Mouse (Mus musculus) intestine, embryonic 14.5 days (tissue): ENCODE measurements around the gene Tcaim. TPM values are rescaled to one million over a fixed set of nuclear protein-coding genes. Genes with fewer than 3 reads are reported as not detected.

ENCODE experiments used
- ATAC-seq: fragments of 200-750 bp; cut with Nextera tagmentation; replicated peaks from 2 replicates; pipeline ENCODE4 v1.8.0; 2017; ENCODE audit warnings: low read depth, moderate number of reproducible peaks, moderate TSS enrichment, moderate library complexity; ENCODE audit not compliant: low FRiP score, low TSS enrichment
- DNase-seq: peaks from one replicate; pipeline ENCODE4 v3.0.0-alpha.2; 2018; ENCODE audit warnings: low spot score
- H3K27ac ChIP-seq: fragments of 300-500 bp; sonication (generic); 2 replicates; pipeline ENCODE4 v1.5.1; 2014; ENCODE audit warnings: low read depth, mild to moderate bottlenecking, control low read depth
- H3K27me3 ChIP-seq: fragments of 300-500 bp; sonication (generic); replicated peaks from 2 replicates; pipeline ENCODE4 v1.6.1; 2014; ENCODE audit warnings: low read length, control low read depth; ENCODE audit not compliant: control insufficient read depth, insufficient read depth
- H3K36me3 ChIP-seq: fragments of 300-500 bp; sonication (generic); 2 replicates; pipeline ENCODE4 v1.6.1; 2014; ENCODE audit warnings: low read length, control low read depth; ENCODE audit not compliant: control insufficient read depth, insufficient read depth
- H3K4me1 ChIP-seq: fragments of 300-500 bp; sonication (generic); replicated peaks from 2 replicates; pipeline ENCODE4 v1.6.1; 2014; ENCODE audit warnings: low read length, control low read depth, mixed read lengths; ENCODE audit not compliant: control insufficient read depth, insufficient read depth
- H3K4me2 ChIP-seq: fragments of 300-500 bp; sonication (generic); 2 replicates; pipeline ENCODE4 v1.6.1; 2014; ENCODE audit warnings: low read length
- H3K4me3 ChIP-seq: fragments of 300-500 bp; sonication (generic); 2 replicates; pipeline ENCODE4 v1.5.1; 2014; ENCODE audit warnings: low read depth, low read length, control low read depth, mixed read lengths
- H3K9ac ChIP-seq: fragments of 300-500 bp; sonication (generic); 2 replicates; pipeline ENCODE4 v1.6.1; 2014; ENCODE audit warnings: mild to moderate bottlenecking, low read length
- H3K9me3 ChIP-seq: fragments of 300-500 bp; sonication (generic); 2 replicates; pipeline ENCODE4 v1.6.1; 2016; ENCODE audit warnings: low read length, control low read depth; ENCODE audit not compliant: control insufficient read depth
- WGBS: fragments of 180-500 bp; shearing (Covaris S2); extraction: QIAGEN DNeasy Blood & Tissue Kit; methylation state at CpG from one replicate; pipeline ENCODE4 v1.1.7; 2014; 5-methylcytosine and 5-hydroxymethylcytosine counted together
- polyA plus RNA-seq: library from polyadenylated mRNA; unstranded; fragments of >200 nt; fragmentation: Nextera tagmentation; extraction: Ambion mirVana; gene quantifications from 2 replicates; pipeline ENCODE4 v1.2.1, GENCODE M21; 2014

Tcaim gene
- polyA plus RNA-seq, 1 experiment from 2014 or later = 5.6 TPM

DNA sequence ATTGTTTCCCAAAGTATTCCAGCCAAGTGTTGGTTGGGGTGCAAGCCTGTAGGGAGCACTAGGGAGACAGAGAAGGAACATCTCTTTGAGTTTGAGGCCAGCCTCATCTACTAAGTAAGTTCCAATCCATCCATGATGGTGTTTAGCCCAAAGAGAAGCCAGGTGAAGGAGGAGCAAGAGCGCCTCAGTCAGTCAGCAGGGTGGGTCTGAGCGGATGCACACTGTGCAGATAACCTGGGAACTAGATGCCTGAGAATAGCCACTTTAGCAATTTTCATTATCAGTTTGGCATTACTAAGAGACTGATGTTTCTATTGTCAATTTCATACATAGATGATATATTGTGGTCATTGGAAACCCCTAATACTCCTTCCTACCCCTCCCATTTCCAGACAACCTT is 9.4 kb downstream of the Tcaim start:
- no peak overlapping the region for H3K9ac ChIP-seq
- ATAC-seq = no peak; the same call in 1 of the 2 replicates
- H3K4me2 ChIP-seq = no peak overlapping the region
- no peak overlapping the region for H3K27ac ChIP-seq
- H3K27me3 ChIP-seq = no peaks in the 10 kb centered on the region
- H3K4me1 ChIP-seq = no peaks in the 10 kb centered on the region
- peaks cover 27% of the 10 kb centered on the region for H3K36me3 ChIP-seq
- no peak overlapping the region for H3K4me3 ChIP-seq
- 82% methylated on average over 2 of the region's 2 CpGs for WGBS
- H3K9me3 ChIP-seq = no peaks in the 10 kb centered on the region
- no peak for DNase-seq

DNA sequence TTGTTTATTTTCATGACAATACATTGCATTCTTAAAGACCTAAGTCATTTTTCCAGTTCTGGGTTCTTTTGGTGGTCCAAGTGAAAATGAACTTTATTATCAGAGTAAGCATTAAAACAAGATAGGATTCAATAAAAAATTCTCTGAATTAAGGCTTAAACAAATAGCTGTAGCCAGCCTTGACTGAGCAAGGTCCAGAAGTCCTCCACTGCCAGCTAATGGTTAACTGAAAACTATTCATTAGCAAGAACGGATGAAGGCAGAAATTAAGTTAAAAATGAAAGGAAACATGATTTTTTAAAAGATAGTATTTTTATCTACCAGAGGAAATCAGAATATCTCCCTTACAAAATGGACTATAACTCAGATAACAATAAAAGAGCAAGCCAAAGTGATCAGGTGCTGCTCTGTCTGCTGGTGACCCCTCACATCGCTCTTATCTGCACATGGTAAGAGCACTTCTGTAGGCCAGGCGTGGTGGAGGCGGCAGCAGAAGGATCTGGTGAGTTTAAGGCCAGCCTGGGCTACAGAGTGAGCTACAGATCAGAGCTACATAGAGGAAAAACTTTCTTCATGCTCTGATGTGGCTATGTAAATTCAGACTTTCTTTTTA is 10.0 kb downstream of the Tcaim start:
- Histone ChIP-seq H3K27me3 (no peaks in the 10 kb centered on the region), H3K9me3 (no peaks in the 10 kb centered on the region), H3K4me1 (no peaks in the 10 kb centered on the region), H3K36me3 (peaks cover 32% of the 10 kb centered on the region), H3K4me3 (no peak overlapping the region), H3K9ac (no peak overlapping the region), H3K4me2 (no peak overlapping the region), H3K27ac (no peak overlapping the region)
- ATAC-seq (no peak; the same call in 1 of the 2 replicates), DNase-seq (no peak)
- 72% methylated on average over 4 of the region's 4 CpGs for WGBS

DNA sequence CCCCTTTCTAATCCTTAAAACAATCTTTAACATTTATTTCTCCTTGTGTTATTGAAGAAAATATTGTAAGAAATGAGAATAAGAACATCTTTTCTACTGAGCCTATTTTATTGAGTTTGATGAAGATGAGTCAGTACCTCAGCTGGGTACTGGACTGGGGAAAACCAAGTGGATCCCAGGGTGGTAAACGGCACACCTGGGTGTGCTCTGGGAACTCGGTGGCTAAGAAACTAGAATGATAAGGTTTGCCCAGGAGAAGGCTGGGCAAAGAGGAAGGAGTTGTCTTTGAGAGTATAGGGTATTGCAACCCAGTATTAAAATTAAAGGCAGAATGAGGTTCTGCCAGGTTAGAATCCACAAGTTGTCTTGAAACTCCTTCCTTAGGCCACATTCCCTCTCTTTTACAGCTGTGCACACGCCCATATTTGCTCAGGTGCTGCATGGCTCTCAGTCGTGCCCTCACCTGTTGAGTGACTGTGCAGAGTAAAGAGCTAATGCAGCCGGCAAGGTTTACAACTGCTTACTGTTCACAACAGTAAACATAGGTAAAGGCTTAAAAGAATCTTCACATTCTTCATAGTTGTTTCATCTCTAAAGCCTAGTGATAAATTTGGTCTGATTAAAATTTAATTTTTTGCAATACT is 18.2 kb downstream of the Tcaim start:
- WGBS = 63% methylated on average over 5 of the region's 5 CpGs
- ATAC-seq (peak; percentile 53; the same call in 1 of the 2 replicates), DNase-seq (no peak)
- peaks cover 30% of the 10 kb centered on the region for H3K36me3 ChIP-seq
- H3K27me3 ChIP-seq = no peaks in the 10 kb centered on the region
- H3K9ac ChIP-seq = no peak overlapping the region
- no peak overlapping the region for H3K4me2 ChIP-seq
- no peak overlapping the region for H3K4me3 ChIP-seq
- no peaks in the 10 kb centered on the region for H3K9me3 ChIP-seq
- no peak overlapping the region for H3K27ac ChIP-seq
- H3K4me1 ChIP-seq = no peaks in the 10 kb centered on the region

GRCm38 (mm10) chr9:122826743-122827142 is 21.4 kb downstream of the Tcaim start:
- no peak overlapping the region for H3K4me3 ChIP-seq
- H3K4me1 ChIP-seq = no peaks in the 10 kb centered on the region
- H3K27ac ChIP-seq = no peak overlapping the region
- WGBS = 68% methylated on average over 4 of the region's 4 CpGs
- peaks cover 19% of the 10 kb centered on the region for H3K36me3 ChIP-seq
- no peaks in the 10 kb centered on the region for H3K27me3 ChIP-seq
- ATAC-seq = no peak
- DNase-seq = no peak
- H3K9ac ChIP-seq = no peak overlapping the region
- no peak overlapping the region for H3K4me2 ChIP-seq
- no peaks in the 10 kb centered on the region for H3K9me3 ChIP-seq

GRCm38 (mm10) chr9:122829826-122830380 is 24.6 kb downstream of the Tcaim start:
- no peak overlapping the region for H3K4me2 ChIP-seq
- peaks cover 15% of the 10 kb centered on the region for H3K36me3 ChIP-seq
- no peaks in the 10 kb centered on the region for H3K4me1 ChIP-seq
- no peaks in the 10 kb centered on the region for H3K27me3 ChIP-seq
- no peak for DNase-seq
- H3K9ac ChIP-seq = no peak overlapping the region
- no peak for ATAC-seq
- no peaks in the 10 kb centered on the region for H3K9me3 ChIP-seq
- no peak overlapping the region for H3K4me3 ChIP-seq
- whole genome bisulfite sequencing = 71% methylated on average over 4 of the region's 4 CpGs
- H3K27ac ChIP-seq = no peak overlapping the region

DNA sequence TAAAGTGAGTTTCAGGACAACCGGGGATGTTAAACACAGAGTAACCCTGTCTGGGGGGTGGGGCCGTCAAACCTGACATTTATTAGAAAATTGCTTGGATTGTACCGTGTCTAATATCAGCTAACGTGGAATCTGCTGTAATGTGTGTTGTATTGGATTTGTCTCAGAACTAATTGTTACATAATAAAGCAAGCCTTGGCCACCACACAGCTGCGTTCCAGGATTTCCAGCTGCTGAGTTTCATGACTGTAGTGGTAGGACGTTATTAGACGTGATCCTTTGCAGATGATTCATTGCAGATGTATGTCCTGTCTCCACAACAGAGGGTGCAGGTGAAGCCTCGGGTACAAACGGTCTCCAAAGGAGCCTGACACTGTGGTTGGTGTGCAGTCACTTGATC is 30.8 kb downstream of the Tcaim start:
- Histone ChIP-seq H3K4me1 (peaks cover 6% of the 10 kb centered on the region; the same call in 1 of the 2 replicates), H3K27ac (peak overlapping the region; percentile 43; the same call in 1 of the 2 replicates), H3K9ac (no peak overlapping the region), H3K4me2 (no peak overlapping the region), H3K4me3 (no peak overlapping the region), H3K36me3 (no peaks in the 10 kb centered on the region), H3K27me3 (no peaks in the 10 kb centered on the region), H3K9me3 (no peaks in the 10 kb centered on the region)
- no peak for ATAC-seq
- 71% methylated on average over 9 of the region's 9 CpGs for WGBS
- no peak for DNase-seq

- peaks cover 6% of the 10 kb centered on the region; the same call in 1 of the 2 replicates for H3K4me1 ChIP-seq
- peak overlapping the region; percentile 43; the same call in 1 of the 2 replicates for H3K27ac ChIP-seq
- no peak overlapping the region for H3K9ac ChIP-seq
- 49% methylated on average over 6 of the region's 6 CpGs for WGBS
- H3K9me3 ChIP-seq = no peaks in the 10 kb centered on the region
- H3K4me2 ChIP-seq = no peak overlapping the region
- peak; percentile 45 for ATAC-seq
- H3K36me3 ChIP-seq = no peaks in the 10 kb centered on the region
- H3K4me3 ChIP-seq = no peak overlapping the region
- H3K27me3 ChIP-seq = no peaks in the 10 kb centered on the region
- peak; percentile 62 for DNase-seq
Measured at GRCm38 (mm10) chr9:122836790-122837189, 31.5 kb downstream of the Tcaim start.

- Histone ChIP-seq H3K36me3 (no peaks in the 10 kb centered on the region), H3K27ac (no peak overlapping the region), H3K4me1 (peaks cover 6% of the 10 kb centered on the region; the same call in 1 of the 2 replicates), H3K9ac (no peak overlapping the region), H3K27me3 (no peaks in the 10 kb centered on the region), H3K4me2 (no peak overlapping the region), H3K4me3 (no peak overlapping the region), H3K9me3 (no peaks in the 10 kb centered on the region)
- DNase-seq (no peak), ATAC-seq (no peak; the same call in 1 of the 2 replicates)
- WGBS = 86% methylated on average over 4 of the region's 4 CpGs
Measured at GRCm38 (mm10) chr9:122837216-122837615, 31.9 kb downstream of the Tcaim start.
